ENCODE assay signal across 21 mouse cellular contexts in genomic region chr2:118905433-118906117, GRCm38 (mm10). TPM values are rescaled to one million over a fixed set of nuclear protein-coding genes. Genes with fewer than 3 reads are reported as not detected.
DNase-seq lines count a peak whose midpoint lies in the region; ATAC-seq and TF ChIP-seq lines count a peak whose summit lies in the region.
"Had no signal": no experiment of that assay in that cellular context is flagged by ENCODE, and none has a peak within 500 bp of the region (broad histone marks: within the 10 kb centered on the region; RNA-seq: fewer than 3 reads in every experiment).

No protein-coding gene starts in this region.

- no peak overlapping the region for H3K4me3 ChIP-seq in midbrain, embryonic 13.5 days (replicated peaks)
- no peak overlapping the region for H3K4me3 ChIP-seq in midbrain, embryonic 14.5 days (replicated peaks; ENCODE audit: low read depth, low read length)
- H3K4me3 ChIP-seq in CH12.LX (replicated peaks in 1 of 3; ENCODE audit: low read depth in 2 of 3, low read length in 2 of 3, poor library complexity in 1 of 3) = peak overlapping the region; percentile 71 to 92 (median 87)
- H3K4me3 ChIP-seq: limb, embryonic 10.5 days; neural tube, embryonic 13.5 days had no signal

- 87% methylated on average over 7 of the region's 7 CpGs for WGBS in midbrain, embryonic 13.5 days
- 85% methylated on average over 7 of the region's 7 CpGs for WGBS in midbrain, embryonic 14.5 days

- ATAC-seq in midbrain, embryonic 13.5 days = no peak
- ATAC-seq in midbrain, embryonic 14.5 days (ENCODE audit: low FRiP score, low TSS enrichment) = no peak
- peak; percentile 25 for ATAC-seq in inflammation-experienced regulatory T-cells, adult 6 months
- ATAC-seq: CD4-positive, CD25-positive, alpha-beta regulatory T cell, adult 4 months; liver, postnatal 0 days had no signal

- no peaks in the 10 kb centered on the region for H3K36me3 ChIP-seq in midbrain, embryonic 13.5 days
- H3K36me3 ChIP-seq in midbrain, embryonic 14.5 days (ENCODE audit: control insufficient read depth, insufficient read depth, low read length) = no peaks in the 10 kb centered on the region
- H3K36me3 ChIP-seq in CH12.LX (replicated peaks in 1 of 2; ENCODE audit: control insufficient read depth in 1 of 2, insufficient read depth in 1 of 2, low read length in 1 of 2) = peaks cover 0 to 2% of the 10 kb centered on the region in 2 experiments
- H3K36me3 ChIP-seq: limb, embryonic 10.5 days; neural tube, embryonic 13.5 days had no signal

- no peak for DNase-seq in midbrain, embryonic 14.5 days
- peak; percentile 96 for DNase-seq in CH12.LX (ENCODE audit: extremely low read depth)
- no peak for DNase-seq in thymus, postnatal 10 days (ENCODE audit: low spot score in 2 of 2)
- DNase-seq in gastrocnemius, adult 18-20 months (ENCODE audit: low spot score) = no peak
- no peak for DNase-seq in gastrocnemius, postnatal 10 days
- DNase-seq: adrenal gland, postnatal 25 days; cerebellum, adult 2 months; cerebellum, postnatal 36 days; gastrocnemius, postnatal 36 days; kidney, adult 8-10 months; kidney, postnatal 25 days; liver, postnatal 0 days; lung, postnatal 14 days; thymus, postnatal 25 days had no signal

- no peak overlapping the region for H3K27ac ChIP-seq in midbrain, embryonic 13.5 days
- no peak overlapping the region for H3K27ac ChIP-seq in midbrain, embryonic 14.5 days (replicated peaks; ENCODE audit: low read depth, low read length)
- H3K27ac ChIP-seq in CH12.LX (ENCODE audit: insufficient read depth, low read depth) = peak overlapping the region; percentile 98
- H3K27ac ChIP-seq: limb, embryonic 10.5 days; neural tube, embryonic 13.5 days; stomach, postnatal 0 days had no signal

- TF ChIP-seq POLR2A in CH12.LX (IDR thresholded peaks at IDR 0.05; ENCODE audit: low read depth, low read length) = peak; percentile 53

- H3K4me2 ChIP-seq in midbrain, embryonic 13.5 days (replicated peaks) = no peak overlapping the region
- H3K4me2 ChIP-seq in midbrain, embryonic 14.5 days (ENCODE audit: low read length) = no peak overlapping the region
- H3K4me2 ChIP-seq in CH12.LX (ENCODE audit: insufficient read depth, low read depth, poor library complexity, severe bottlenecking) = peak overlapping the region; percentile 94
- H3K4me2 ChIP-seq: neural tube, embryonic 13.5 days had no signal

- dilution Hi-C loops in CH12.LX (cut with MboI; ENCODE audit: extremely low pct_ligation_motif_present, extremely low pct_unique_long_range_greater_than_20kb, low sequenced_read_pairs) = no loop called here

- TF ChIP-seq RAD21 in CH12.LX (IDR thresholded peaks at IDR 0.05; ENCODE audit: low read depth, low read length) = no peak

- H3K79me2 ChIP-seq in CH12.LX (replicated peaks; ENCODE audit: control insufficient read depth, extremely low read depth, insufficient read depth, poor library complexity, severe bottlenecking) = peaks cover 84% of the 10 kb centered on the region

- TF ChIP-seq EP300 in CH12.LX (IDR thresholded peaks at IDR 0.05; ENCODE audit: low read length) = peak; percentile 78

- H3K9ac ChIP-seq in midbrain, embryonic 13.5 days (replicated peaks) = 0 out of 2 replicates have a peak overlapping the region, but pooled peaks have one; percentile 3
- no peak overlapping the region for H3K9ac ChIP-seq in midbrain, embryonic 14.5 days (replicated peaks; ENCODE audit: low read length)
- H3K9ac ChIP-seq in CH12.LX (ENCODE audit: insufficient read depth, low read depth) = peak overlapping the region; percentile 87; the same call in 1 of the 2 replicates
- H3K9ac ChIP-seq: liver, postnatal 0 days; neural tube, embryonic 13.5 days had no signal

- H3K9me3 ChIP-seq in midbrain, embryonic 13.5 days = no peaks in the 10 kb centered on the region
- H3K9me3 ChIP-seq in midbrain, embryonic 14.5 days (ENCODE audit: control insufficient read depth, low read length) = no peaks in the 10 kb centered on the region
- H3K9me3 ChIP-seq in CH12.LX (replicated peaks; ENCODE audit: low read length) = no peaks in the 10 kb centered on the region
- H3K9me3 ChIP-seq: G1E; limb, embryonic 10.5 days; neural tube, embryonic 13.5 days had no signal

- TF ChIP-seq CTCF in CH12.LX (conservative IDR thresholded peaks at IDR 0.05 in 1 of 2, IDR thresholded peaks at IDR 0.05 in 1 of 2; ENCODE audit: low read depth in 2 of 2, low read length in 2 of 2) = no peak

- H3K27me3 ChIP-seq in midbrain, embryonic 13.5 days = peaks cover 2% of the 10 kb centered on the region; the same call in 1 of the 2 replicates
- H3K27me3 ChIP-seq in midbrain, embryonic 14.5 days (ENCODE audit: control insufficient read depth, insufficient read depth, low read length) = no peaks in the 10 kb centered on the region
- H3K27me3 ChIP-seq in CH12.LX (replicated peaks) = peaks cover 2% of the 10 kb centered on the region

- H3K4me1 ChIP-seq in midbrain, embryonic 13.5 days (replicated peaks) = peaks cover 53% of the 10 kb centered on the region
- H3K4me1 ChIP-seq in midbrain, embryonic 14.5 days (ENCODE audit: control insufficient read depth, insufficient read depth, low read length) = peaks cover 32% of the 10 kb centered on the region
- peaks cover 21 to 65% of the 10 kb centered on the region in 2 experiments for H3K4me1 ChIP-seq in CH12.LX (ENCODE audit: control insufficient read depth in 1 of 2, insufficient read depth in 2 of 2)

- in situ Hi-C loops in CH12.LX (cut with MboI; ENCODE audit: low pct_ligation_motif_present, low pct_unique_long_range_greater_than_20kb, low sequenced_read_pairs) = no loop called here

TF ChIP-seq in CH12.LX, 34 proteins besides CTCF, POLR2A, EP300 and RAD21 (continues in another document):
- TF ChIP-seq TBP (conservative IDR thresholded peaks at IDR 0.05; ENCODE audit: low read depth, low read length) (0 out of 2 replicates have a peak, but pooled peaks have one; percentile 37), CHD1 (IDR thresholded peaks at IDR 0.05; ENCODE audit: low read depth, low read length) (peak; percentile 59; the same call in 1 of the 2 replicates), TCF12 (IDR thresholded peaks at IDR 0.05; ENCODE audit: low read depth, low read length) (peak; percentile 67), ELF1 (IDR thresholded peaks at IDR 0.05; ENCODE audit: low read depth, low read length) (peak; percentile 73), UBTF (IDR thresholded peaks at IDR 0.05; ENCODE audit: low read depth, low read length) (0 out of 2 replicates have a peak, but pooled peaks have one; percentile 12), MXI1 (IDR thresholded peaks at IDR 0.05; ENCODE audit: low read depth, low read length) (0 out of 2 replicates have a peak, but pooled peaks have one; percentile 27), JUND (conservative IDR thresholded peaks at IDR 0.05; ENCODE audit: low read depth, low read length) (peak; percentile 21; the same call in 1 of the 2 replicates), MEF2A (IDR thresholded peaks at IDR 0.05; ENCODE audit: borderline replicate concordance, low read depth, low read length) (peak; percentile 32), MYC (IDR thresholded peaks at IDR 0.05; ENCODE audit: low read depth, low read length) (peak; percentile 75), NELFE (IDR thresholded peaks at IDR 0.05; ENCODE audit: low read depth, low read length) (no peak; the same call in 1 of the 2 replicates), NRF1 (IDR thresholded peaks at IDR 0.05; ENCODE audit: low read depth, low read length) (no peak), RCOR1 (conservative IDR thresholded peaks at IDR 0.05; ENCODE audit: low read depth, low read length) (peak; percentile 14), MAFK (IDR thresholded peaks at IDR 0.05; ENCODE audit: insufficient replicate concordance, low read length) (no peak), MAZ (IDR thresholded peaks at IDR 0.05; ENCODE audit: low read depth, low read length) (peak; percentile 76), ZKSCAN1 (IDR thresholded peaks at IDR 0.05; ENCODE audit: borderline replicate concordance, low read depth, low read length) (no peak), MAX (IDR thresholded peaks at IDR 0.05; ENCODE audit: low read length) (no peak; the same call in none of the 2 replicates), E2F4 (IDR thresholded peaks at IDR 0.05; ENCODE audit: insufficient replicate concordance, low read depth, low read length) (no peak), GABPA (IDR thresholded peaks at IDR 0.05; ENCODE audit: insufficient replicate concordance, low read depth, low read length) (no peak), SIN3A (IDR thresholded peaks at IDR 0.05; ENCODE audit: low read length) (peak; percentile 76)

RNA-seq across cellular contexts. Expression of gene Bahd1, which starts 5.4 kb away (rescaled TPM):
- polyA plus RNA-seq in midbrain, embryonic 13.5 days (2015; fragmentation: Nextera tagmentation; extraction: Ambion mirVana) = 4.2 and 5.0 TPM in 2 replicates
- polyA plus RNA-seq in midbrain, embryonic 14.5 days (2014; fragmentation: Nextera tagmentation; extraction: Ambion mirVana) = 2.0 and 5.2 TPM in 2 replicates
- total RNA-seq in CH12.LX (2012; rRNA removed) (28.7 and 32.1 TPM in 2 replicates), CH12.LX (2014; rRNA removed) (14.1 and 15.3 TPM in 2 replicates)
- 37.5 and 37.8 TPM in 2 replicates for polyA plus RNA-seq in CH12.LX (2012; ENCODE audit: insufficient read length, low read depth)
- polyA plus RNA-seq in inflammation-experienced regulatory T-cells, adult 6 months (2017; shearing (Covaris generic)) = 1 to 10 TPM; 2.2 to 4.6 (median 4.6) TPM
- total RNA-seq in gastrocnemius, adult 18-20 months (2021) = 1 to 10 TPM; 4.5 to 6.0 TPM
- total RNA-seq in gastrocnemius, postnatal 10 days (2021) = 1 to 10 TPM; 4.8 to 7.4 TPM

RNA-seq across cellular contexts. Expression of gene Chst14, which starts 20.7 kb away (rescaled TPM):
- polyA plus RNA-seq in midbrain, embryonic 13.5 days (2015; fragmentation: Nextera tagmentation; extraction: Ambion mirVana) = 6.2 and 6.6 TPM in 2 replicates
- polyA plus RNA-seq in midbrain, embryonic 14.5 days (2014; fragmentation: Nextera tagmentation; extraction: Ambion mirVana) = 3.0 and 7.1 TPM in 2 replicates
- 4.4 and 5.1 TPM in 2 replicates for total RNA-seq in CH12.LX (2012; rRNA removed)
- 3.1 and 4.7 TPM in 2 replicates for total RNA-seq in CH12.LX (2014; rRNA removed)
- 6.7 and 8.4 TPM in 2 replicates for polyA plus RNA-seq in CH12.LX (2012; ENCODE audit: insufficient read length, low read depth)
- polyA plus RNA-seq in inflammation-experienced regulatory T-cells, adult 6 months (2017; shearing (Covaris generic)) = 1 to 10 TPM; 1.1 to 1.6 (median 1.5) TPM
- total RNA-seq in gastrocnemius, adult 18-20 months (2021) = 1 to 10 TPM; 1.7 to 2.3 TPM
- total RNA-seq in gastrocnemius, postnatal 10 days (2021) = 10 to 100 TPM in 1 of 2 experiments, 1 to 10 TPM in 1; 9.8 to 11.3 TPM

RNA-seq across cellular contexts. Expression of gene Ivd, which starts 43.8 kb away (rescaled TPM):
- 42.5 and 42.8 TPM in 2 replicates for polyA plus RNA-seq in midbrain, embryonic 13.5 days (2015; fragmentation: Nextera tagmentation; extraction: Ambion mirVana)
- 32.0 and 33.8 TPM in 2 replicates for polyA plus RNA-seq in midbrain, embryonic 14.5 days (2014; fragmentation: Nextera tagmentation; extraction: Ambion mirVana)
- total RNA-seq in CH12.LX (2012; rRNA removed) (28.4 and 29.3 TPM in 2 replicates), CH12.LX (2014; rRNA removed) (25.5 and 30.0 TPM in 2 replicates)
- 27.6 and 34.5 TPM in 2 replicates for polyA plus RNA-seq in CH12.LX (2012; ENCODE audit: insufficient read length, low read depth)
- 10 to 100 TPM; 33.1 to 71.6 (median 60.8) TPM for polyA plus RNA-seq in inflammation-experienced regulatory T-cells, adult 6 months (2017; shearing (Covaris generic))
- total RNA-seq in gastrocnemius, adult 18-20 months (2021) = 100 to 1,000 TPM; 122 to 164 TPM
- 10 to 100 TPM; 57.9 to 75.4 TPM for total RNA-seq in gastrocnemius, postnatal 10 days (2021)

Comparison
In these comparisons a context has a peak if more than half of its experiments do, and no peak if none do; other contexts are left out.
1. H3K4me3 ChIP-seq: peak in CH12.LX (3 of 3); none in midbrain, embryonic 13.5 days (single experiment) and midbrain, embryonic 14.5 days (single experiment).